Mouse (Mus musculus): ENCODE data around the gene B9d2. TPM values are rescaled to one million over a fixed set of nuclear protein-coding genes. Genes with fewer than 3 reads are reported as not detected.

Gene B9d2
- total RNA-seq (2022) = 10 to 100 TPM; 25.3 to 29.6 (median 28.6) TPM

DNA sequence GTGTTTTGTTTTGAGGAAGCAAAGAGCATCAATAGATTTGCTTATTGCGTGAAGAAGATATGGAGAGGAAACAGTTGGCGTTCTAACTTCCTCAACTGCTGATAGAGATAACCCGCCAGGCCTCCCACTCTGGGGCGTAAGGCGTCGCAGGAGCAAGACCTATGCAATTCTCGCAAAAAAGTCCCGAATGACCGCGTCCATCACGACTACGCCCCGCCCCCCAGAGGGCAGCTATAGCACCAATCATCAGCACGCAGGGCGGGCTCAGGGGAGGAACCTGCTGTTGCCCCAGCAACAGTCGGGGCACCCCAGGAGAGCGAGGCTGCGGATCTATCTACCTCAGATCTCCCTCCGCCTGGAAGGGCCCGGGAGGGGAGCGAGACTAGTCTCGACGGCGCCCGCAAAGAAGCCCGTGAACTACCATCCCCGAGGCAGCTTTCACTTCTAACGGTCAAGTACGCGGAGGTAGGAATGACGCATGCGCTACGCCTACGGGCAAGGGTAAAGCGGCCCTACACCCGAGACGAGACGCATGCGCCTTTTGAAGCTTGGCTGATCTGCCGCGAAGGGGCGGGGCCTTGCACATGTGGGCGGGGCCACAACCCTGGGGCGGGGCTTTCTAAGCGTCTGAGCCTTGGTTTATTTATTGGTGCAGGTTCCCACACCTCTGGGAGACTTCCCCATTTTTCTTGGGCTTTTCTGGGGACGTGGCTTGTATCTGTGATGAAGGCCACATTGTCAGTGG, at the start of gene B9d2:
Gene B9d2 (plus strand): TSS at position 267 of the 745 bp plus-strand sequence.
- peak; percentile 93 to 95 for DNase-seq (ENCODE audit: low spot score in 2 of 2)

DNA sequence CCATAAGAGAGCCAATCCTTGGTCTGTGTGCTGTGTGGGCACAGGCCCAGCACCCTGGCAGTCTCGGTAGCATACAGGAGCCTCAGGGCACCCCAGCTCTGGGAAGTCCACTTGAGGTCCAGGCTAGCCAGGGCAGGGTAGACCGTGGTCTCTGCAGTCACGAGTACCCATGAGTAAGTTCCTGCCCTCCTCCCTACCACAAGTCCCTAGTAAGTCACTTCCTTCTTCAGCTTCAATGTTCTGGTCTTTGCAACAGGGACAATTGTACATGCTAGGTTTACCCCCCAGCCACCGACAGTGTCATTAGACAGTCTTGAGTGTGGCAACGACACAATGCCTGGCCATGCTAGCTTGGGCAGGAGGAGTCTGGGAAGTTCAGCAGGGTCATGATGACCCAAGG, 47.9 kb upstream of the B9d2 start:
- no peak for DNase-seq (ENCODE audit: low spot score in 2 of 2)

DNA sequence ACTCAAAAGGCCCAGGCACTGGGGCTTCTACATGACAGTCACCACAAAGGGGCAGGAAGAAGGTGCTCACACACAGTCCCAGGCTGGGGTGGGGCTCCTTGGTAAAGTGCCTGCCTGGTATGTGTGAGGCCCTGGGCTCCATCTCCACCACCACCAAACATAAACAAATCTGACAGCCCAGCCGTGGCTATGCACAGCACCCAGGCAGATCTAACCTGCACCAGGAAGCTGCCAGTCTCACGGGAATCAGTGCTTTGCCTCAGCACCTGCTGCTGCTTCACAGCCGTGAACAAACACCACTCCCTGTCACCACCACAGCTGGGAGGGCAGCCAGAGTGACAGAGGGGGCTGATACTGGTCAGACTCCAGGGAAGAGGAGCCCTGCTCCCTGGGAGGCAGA, 44.2 kb upstream of the B9d2 start:
- DNase-seq (ENCODE audit: low spot score in 2 of 2) = no peak

DNA sequence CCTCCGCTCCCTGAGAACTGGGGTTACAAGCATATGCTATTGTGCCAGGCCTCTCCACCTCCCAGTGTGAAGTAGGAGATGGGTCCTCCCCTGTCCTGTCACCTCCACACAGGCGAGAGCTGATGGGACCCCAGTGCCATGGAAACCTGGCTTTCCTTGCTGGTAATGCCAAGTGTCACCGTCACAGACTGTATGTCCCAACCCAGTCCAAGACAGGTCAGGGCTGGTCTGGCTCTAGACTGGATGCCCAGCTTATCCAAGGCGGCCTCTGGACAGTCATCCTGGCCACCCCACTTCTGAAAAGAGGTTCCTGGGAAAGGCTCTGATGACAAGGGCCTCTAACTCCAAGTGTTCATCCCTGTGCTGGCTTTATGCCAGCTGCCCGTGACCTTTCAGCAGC, 43.5 kb upstream of the B9d2 start:
- DNase-seq (ENCODE audit: low spot score in 2 of 2) = no peak

DNA sequence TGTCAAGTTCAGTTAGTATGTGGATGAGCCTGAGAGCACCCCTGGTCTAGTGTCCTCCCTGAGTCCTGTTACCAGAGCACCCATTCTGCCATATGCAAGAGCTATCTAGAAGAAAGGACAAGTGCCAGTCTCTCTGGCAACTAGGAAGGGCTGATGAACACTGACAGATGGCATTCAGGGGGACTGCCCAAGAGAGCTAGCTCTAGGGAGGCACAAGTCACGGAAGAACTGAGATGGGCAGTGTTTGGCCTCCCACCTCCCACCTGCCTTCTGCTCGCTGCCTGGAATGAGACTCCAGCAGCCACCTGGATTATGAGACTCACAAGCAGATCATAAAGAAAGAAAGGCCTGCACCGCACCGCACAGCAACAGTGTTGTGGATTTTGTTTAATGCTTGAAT, 40.8 kb upstream of the B9d2 start:
- DNase-seq (ENCODE audit: low spot score in 2 of 2) = peak in 1 of 2 experiments; percentile 78

DNA sequence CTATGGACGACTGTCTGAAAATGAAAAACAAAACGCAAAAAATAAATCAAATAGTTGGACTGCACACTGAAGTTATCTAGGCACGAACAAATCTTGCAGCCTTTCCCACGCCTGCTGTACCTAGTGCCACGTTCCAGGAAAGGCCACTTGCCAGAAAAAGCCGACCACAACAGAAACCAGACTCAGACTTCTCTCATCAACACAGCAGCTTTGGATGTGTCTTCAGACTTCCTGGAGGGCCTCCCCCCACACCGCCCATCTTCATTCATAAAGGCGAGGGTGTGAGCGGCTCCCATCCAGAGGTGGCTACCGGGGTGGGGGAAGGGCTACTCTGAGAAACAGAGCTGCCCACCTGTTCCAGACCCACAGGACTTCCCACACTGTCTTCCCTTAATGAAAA, 36.4 kb upstream of the B9d2 start:
- no peak for DNase-seq (ENCODE audit: low spot score in 2 of 2)

DNA sequence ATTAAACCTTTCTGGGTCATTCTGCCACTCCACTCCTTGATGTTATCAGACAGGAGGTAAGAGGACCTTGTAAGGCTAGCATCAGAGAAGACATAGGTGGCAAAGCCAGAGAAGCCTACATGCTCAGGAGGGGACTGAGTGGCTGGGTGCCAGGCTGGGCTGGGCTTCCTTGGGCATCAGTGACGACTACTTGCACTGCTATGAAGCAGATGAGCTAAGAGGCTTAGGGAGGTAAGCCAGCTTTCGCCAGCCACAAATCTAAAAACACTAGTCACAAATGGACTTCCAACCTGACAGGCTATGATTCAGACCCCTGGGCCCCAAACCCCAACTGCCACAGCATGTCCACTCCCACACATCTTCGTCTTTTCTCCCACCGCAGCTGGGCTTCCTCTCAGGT, 35.9 kb upstream of the B9d2 start:
- no peak for DNase-seq (ENCODE audit: low spot score in 2 of 2)

DNA sequence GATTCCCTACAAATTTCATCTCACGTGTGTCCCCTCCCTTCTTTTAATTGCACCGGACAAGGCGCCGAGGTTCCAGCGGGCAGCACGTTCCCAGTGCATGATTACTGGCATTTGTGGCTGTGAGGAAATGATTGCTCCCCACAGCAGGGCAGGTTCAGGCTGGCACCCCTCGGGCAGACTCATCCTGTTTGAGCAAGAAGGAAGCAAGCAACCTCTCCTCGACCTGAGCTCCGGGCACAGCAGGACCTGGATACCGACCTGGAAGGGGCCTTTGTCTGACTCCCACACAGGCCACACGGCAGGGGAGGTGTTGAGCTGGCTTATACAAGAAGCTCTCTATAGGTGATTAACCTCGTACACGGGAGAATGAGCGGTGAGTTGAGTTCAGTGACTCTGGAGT, 35.5 kb upstream of the B9d2 start:
- DNase-seq (ENCODE audit: low spot score in 2 of 2) = no peak

DNA sequence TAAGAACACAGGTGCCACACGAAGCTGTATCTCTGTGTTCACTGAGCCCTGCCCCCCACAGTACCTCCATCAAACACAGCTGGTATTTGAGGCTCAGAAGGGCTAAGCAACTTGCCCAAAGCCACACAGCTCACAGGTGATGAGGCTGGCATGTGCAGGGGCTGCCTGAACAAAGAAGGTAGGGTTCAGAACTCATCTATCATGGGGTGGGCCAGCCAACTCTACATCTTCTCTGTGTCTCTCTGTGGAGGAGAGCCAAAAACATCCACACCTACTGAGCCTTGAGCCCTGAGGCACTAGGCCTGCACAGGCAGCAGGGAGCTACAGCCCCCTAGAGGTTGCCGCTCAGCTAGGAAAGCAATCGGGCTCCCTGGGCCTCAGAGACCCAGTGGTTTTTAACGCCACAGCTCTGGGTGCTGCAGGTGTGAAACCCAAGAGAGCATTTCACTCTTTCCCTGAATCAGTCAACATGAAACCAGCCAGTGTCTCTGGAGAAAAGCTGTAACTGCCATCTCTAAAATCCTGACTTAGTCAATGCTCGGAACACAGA, 32.9 kb upstream of the B9d2 start:
- no peak for DNase-seq (ENCODE audit: low spot score in 2 of 2)

DNA sequence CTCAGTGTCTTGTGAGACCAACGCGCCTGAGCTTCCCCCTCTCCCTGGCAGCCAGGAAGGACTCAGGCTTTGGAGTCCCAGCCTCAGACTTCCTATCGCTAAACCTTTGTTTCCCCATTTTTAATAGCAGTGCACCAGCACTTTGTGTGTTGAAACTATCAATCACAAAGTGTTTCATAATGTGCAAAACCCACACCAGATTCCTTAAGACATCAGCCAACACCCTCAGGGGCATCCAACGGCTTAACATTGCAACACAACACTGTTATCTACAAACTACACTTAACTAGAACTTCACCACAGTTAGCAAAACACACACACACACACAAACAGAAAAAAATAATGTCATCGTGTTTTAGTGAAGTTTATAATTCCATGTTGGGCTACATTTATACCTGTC, 30.7 kb upstream of the B9d2 start:
- DNase-seq (ENCODE audit: low spot score in 2 of 2) = no peak

DNA sequence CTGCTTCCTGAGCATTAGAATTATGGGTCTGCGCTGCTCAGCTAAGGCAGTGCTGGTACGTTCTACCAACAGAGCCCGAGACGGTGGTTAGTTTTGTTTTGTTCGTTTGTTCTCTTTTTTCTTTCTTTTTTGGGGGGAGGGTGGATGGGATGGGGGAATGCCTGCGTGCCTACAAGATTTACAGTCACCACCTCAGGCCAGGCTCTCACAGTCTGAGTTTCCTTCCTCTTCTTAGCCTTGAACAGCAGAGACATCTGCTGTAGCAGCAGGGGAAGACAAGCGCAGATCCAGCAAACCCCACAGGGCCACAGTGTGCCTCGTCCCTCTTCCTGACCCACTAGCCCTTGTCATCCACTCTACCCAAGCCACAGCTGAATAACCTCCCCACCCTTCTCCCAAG, 29.3 kb upstream of the B9d2 start:
- DNase-seq (ENCODE audit: low spot score in 2 of 2) = no peak

DNA sequence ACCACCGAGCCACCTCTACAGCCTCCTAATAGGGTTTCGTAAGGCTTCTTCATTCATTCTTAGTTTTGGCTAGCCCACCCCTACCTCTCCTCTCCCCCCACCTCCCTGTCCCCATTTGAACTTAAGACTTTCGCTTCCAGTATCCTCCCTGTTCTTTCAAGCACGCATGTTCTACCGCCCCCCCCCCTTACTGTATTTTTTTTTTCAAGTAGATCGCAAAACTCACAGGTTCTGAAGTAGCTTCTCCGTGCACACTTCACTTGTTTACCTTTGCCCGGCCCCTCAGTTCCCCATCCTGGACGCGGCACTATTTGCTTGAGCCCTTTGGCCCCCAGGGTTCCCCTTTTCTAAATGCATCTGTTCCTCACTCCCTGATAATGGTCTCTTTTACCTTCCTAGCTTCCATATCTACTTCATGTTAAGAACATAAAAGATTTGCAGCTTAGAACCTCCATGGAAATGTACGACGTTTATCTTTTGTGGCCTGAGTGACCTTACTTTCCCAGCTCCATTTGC, 28.3 kb upstream of the B9d2 start:
- no peak for DNase-seq (ENCODE audit: low spot score in 2 of 2)

DNA sequence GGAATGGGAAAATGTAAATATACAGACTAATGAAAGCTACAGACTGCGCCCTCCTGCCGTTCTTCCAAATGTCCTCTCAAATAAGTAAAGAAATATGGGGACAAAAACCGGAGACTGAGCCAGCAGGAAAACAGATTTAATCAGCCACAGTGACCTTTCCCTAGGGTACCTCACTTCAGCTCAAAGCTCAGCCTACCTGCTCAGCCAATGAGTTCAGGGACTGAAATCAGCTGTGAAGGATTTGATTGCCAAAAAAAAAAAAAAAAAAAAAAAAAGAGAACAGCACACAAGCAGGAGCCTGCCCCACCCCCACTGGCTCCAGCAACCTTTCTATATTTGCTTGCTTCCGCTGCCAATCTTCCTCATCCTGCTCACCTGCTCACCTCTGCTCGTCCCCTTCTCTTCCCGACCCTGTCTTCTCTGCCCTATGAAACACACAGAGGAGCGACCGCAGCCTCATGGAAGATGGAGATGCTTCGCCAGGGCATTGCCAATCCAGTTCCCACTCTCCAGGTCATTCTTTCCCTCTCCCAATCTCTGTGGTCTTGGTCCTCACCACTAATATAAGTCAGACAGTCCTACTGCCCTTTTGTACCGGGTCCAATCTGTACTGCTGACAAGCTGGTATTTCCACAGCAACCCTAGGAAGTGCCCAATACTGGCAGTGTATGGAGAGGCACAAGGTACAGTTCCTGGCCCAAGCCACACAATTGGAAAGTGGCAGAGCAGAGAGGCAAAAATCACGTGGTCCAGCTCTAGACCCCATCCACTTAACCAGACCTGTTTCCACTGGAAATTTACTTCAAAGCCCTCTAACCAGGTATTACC, 24.8 kb upstream of the B9d2 start:
- DNase-seq (ENCODE audit: low spot score in 2 of 2) = no peak

DNA sequence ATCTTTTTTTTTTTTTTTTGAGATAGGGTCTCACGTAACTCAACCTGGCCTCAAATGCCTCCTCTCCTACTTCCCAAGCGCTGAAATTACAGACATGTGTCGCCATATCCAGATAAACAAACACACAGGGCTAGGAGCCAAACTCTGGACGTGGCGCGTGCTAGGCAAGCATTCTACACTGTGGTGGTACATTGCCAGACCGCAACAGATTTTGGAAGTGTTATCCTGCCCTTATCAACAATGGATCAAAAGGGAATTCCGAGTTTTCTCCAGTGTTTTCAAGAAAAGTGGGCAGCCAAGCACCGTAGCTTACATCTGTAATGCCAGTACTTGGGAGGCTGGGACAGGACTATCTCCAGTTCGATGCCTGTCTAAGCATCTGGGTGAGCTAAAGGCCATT, 22.8 kb upstream of the B9d2 start:
- no peak for DNase-seq (ENCODE audit: low spot score in 2 of 2)

DNA sequence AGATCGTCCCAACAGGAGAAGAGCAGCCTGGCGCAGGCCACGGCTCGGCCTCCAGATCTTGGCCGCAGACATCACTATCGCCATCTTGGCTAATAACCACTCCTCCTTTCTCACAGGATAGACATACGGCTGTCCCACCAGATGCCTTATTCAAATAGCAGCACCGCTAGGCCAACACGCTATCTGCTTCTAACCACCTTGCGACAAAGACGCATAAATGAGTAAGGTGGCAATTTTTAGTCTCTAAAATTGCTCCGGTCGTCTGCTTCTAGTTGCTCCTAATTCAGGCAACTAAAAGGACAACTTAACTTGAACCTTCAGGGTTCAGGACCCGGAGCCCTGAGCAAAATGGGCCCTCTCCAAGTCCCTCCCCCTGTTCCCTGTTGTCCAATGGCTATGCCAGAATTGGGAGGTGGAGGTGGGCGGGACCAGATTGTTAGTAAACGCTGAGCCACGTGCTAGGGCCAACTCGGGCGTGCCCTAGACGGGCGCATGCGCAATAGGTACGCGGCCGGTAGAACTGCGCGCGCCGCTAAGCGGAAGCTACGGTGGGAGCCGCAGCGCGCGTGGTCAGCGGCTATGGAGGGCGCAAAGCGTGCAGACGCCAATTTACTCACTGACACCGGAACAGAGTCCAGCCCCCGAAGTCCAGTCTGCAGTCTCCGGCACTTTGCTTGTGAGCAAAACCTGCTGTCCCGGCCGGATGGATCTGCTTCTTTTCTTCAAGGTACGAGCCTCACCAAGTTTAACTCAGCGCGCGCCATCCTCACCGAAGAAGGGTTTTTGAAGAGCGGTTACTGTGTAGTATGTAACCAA, 21.7 kb upstream of the B9d2 start, which contains the start of the genes Bckdha and Exosc5:
Gene Bckdha (minus strand): TSS at position 325 of the 816 bp plus-strand sequence.
Gene Exosc5 (plus strand): TSS at position 508 of the 816 bp plus-strand sequence.
- DNase-seq (ENCODE audit: low spot score in 2 of 2) = peak; percentile 97 to 100

DNA sequence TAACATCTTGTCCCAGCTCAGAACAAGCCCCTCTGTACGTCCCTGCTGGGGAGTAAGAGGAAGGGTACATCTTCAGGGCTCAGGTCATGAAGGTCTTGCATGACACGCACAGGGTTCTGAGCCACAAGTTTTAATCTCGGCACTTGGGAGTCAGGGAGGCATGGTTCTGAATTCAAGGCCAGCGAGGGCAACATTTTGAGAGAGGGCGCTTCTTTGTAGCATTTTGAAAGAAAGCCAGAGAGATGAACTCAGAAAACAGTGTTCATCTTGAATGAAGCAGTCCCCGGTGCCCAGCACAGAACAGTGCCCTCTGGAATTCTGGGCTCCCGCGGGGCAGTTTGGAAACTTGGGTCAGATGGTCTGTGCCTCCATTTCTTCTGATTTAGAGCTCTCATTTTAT, 14.2 kb upstream of the B9d2 start:
- DNase-seq (ENCODE audit: low spot score in 2 of 2) = no peak

DNA sequence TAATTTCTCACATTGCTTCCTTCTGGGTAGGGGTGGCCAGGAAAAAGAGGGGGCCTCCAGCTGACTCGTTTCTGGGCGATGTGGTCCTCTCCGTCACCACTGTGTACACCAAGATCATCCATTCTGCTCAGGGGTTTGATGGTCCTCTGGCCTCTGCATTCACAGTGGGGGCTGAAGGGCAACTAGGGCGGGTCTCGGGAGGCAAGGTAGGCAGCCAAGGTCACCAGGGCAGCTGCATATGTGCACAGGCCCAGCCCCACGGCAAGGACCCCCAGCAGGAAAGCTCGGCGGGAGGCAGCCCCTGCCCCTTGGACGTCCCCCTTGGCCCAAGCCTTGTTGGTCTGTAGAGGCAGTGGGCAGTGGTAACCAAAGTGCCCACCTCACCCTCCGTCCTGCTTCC, 11.4 kb upstream of the B9d2 start:
- DNase-seq (ENCODE audit: low spot score in 2 of 2) = no peak

DNA sequence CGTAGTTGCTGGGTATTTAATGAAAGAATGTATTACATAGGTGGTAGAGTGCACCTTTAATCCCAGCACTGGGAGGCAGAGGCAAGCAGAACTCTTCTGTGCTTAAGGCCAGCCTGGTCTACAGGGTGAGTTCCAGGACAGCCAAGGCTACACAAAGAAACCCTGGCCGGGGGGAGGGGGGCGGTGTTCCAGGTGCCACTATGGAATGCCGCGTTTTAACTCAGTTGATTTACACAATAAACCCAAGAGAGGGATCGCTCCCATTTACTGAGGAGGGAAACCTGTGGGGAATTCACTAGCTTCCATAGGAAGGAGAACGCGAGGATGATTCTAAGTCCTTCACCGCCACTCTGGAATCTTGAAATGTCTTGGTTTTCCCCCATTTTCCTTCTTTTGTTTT, 10.9 kb upstream of the B9d2 start:
- DNase-seq (ENCODE audit: low spot score in 2 of 2) = no peak

DNA sequence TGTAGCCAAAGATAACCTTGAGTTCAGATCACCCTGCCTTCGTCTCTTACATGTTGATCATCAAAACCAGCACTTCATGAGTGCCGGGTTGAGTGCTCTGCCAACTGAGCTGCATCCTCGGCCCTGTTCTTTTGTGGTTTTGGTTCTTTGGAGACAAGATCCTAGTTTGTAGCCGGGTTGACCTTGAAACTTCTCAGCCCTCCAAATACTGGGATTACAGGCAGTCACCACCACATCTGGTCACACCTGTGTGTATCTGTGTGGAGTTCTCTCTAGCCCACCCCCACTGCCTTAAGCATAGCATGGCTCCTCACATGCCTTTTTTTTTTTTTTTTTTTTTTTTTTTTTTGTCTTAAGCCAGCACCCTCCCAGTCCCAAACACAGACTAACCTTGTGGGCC, 10.5 kb upstream of the B9d2 start:
- no peak for DNase-seq (ENCODE audit: low spot score in 2 of 2)

DNA sequence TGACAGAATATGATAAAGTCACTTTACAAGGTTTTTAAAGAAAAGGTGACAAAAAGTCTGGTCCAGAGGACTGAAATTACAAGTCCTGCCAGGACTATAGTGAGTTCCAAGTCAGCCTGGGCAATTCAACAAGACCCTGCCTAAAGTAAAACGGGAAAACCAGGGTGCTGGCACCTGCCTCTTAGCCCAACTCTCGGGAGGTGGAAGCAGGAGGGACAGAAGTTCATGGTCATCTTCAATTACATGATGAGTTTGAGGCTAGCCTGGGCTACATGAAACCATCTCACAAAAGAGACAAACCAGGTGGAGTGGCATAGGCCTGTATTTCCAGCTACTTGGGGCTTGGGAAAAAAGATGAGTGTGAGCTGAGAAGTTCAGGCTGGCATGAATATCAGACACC, 8.9 kb upstream of the B9d2 start:
- DNase-seq (ENCODE audit: low spot score in 2 of 2) = no peak

DNA sequence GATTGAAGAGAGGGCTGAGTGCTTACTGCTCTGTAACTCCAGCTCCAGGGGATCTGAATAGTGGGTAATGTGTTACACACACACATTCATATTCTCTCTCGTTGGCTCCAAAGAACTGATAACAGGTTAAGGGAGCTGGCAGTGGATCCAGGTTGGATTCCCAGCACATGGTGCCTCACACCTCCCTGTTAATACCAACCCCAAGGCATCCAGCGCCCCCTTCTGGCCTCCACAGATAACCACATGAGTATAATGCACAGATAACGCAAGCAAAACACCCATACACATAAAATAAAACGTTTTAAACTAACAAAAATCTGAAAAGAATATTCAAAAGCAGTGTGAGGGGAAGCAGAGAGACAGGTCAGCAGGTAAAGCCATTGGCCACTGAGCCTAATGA, 8.1 kb upstream of the B9d2 start:
- no peak for DNase-seq (ENCODE audit: low spot score in 2 of 2)
